Mouse (Mus musculus) heart, adult 18-20 months (tissue): Measurements from ENCODE around the gene Dhx34. TPM values are rescaled to one million over a fixed set of nuclear protein-coding genes. Genes with fewer than 3 reads are reported as not detected.

Experiments
- DNase-seq, 2 experiments: peaks; one replicate each; pipeline ENCODE4 v3.0.0; 2021 to 2022; ENCODE audit warnings: mixed read lengths in 1 of 2
- total RNA-seq, 2 experiments: library from RNA; stranded (reverse); gene quantifications; 2 replicates each; pipeline ENCODE4 v1.2.3; 2021

Gene Dhx34
- total RNA-seq, 2 experiments from 2014 or later: 8.4 to 8.6 TPM

DNA sequence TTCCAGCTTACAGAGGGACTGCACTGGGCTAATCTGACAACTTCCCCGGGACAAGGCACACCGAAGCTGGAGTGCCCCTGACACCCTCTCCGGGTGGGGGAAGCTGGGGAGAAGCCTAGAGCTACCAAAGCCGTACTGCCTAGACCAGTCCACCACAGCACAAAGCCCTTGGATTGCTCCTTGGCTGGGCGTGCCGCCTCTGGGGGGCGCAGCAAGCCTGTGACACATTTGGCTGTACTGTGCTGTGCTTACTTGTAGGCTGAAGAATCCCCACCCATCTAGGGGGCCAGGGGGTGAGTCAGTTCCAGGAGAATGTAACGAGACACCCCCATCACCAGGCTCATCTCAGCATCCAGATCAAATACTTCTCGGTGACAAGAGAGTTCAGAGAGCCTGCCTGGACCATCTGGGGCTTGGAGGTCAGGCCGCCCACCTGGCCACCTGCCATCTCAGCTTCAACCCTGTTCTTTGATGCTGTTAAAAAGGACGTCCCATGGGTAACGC is 10.9 kb downstream of the Dhx34 start:
- DNase-seq: peak in 1 of 2 experiments; percentile 22

- DNase-seq: no peak
Measured at GRCm38 (mm10) chr7:16208781-16209665, 12.8 kb downstream of the Dhx34 start.

DNA sequence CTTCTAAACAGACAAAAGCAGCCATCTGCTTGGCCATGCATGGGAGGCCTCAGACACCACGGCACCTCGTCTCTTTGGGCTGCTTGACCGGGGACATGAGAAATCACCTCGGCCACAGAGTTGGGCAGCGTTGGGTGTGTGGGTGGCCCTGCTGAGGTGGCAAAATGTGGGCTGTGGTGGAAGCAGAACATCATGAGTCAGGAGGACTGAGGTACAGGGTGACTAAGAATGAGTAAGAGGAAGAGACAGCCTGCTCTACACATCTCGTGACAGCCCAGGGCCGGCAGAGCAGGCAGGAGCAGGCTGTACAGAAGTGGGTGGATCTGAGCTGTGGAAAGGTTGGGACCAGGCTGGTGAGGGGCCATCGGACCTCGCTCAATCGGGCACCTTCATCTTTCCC is 14.3 kb downstream of the Dhx34 start:
- DNase-seq: peak; percentile 19 to 71

DNA sequence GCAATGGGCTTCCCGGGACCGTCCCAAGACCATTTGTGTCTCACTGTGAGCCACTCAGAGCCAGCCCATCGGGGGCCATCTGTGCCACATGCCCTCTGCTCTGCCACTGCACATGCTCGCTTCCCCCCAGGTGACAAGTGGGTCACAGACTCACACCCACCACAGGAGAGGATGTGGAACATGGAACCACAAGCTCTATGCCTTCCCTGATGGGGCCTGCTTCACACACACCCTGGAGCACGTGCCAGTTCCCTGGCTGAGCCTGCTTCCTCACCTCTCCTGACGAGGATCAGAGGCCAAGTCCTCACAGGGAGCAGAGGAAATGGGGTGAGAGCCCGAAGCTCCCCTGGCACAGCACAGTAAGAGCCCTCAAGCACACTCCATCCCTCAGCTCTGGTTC is 14.8 kb downstream of the Dhx34 start:
- no peak for DNase-seq

GRCm38 (mm10) chr7:16204791-16205190 is 17.0 kb downstream of the Dhx34 start:
- no peak for DNase-seq

DNA sequence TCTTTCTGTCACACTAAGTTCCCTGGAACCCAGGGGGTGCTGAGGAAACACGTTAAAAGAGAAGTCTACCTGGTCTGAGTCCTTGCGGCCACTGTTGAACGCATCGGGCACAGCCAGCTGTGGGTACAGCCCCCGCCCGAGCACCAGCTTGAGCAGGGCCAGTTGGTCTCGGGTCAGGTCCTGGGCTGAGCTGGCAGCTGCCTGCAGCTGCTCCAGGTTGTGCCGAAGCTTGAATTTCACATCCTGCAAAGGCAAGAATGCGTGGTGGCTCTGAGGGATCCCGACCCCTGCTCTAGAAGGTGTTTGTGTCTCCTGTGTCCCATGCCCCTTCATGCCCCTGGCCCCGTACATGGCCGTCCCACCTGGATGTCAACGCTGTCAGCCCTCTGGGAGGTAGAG is 18.3 kb downstream of the Dhx34 start:
- no peak for DNase-seq

DNA sequence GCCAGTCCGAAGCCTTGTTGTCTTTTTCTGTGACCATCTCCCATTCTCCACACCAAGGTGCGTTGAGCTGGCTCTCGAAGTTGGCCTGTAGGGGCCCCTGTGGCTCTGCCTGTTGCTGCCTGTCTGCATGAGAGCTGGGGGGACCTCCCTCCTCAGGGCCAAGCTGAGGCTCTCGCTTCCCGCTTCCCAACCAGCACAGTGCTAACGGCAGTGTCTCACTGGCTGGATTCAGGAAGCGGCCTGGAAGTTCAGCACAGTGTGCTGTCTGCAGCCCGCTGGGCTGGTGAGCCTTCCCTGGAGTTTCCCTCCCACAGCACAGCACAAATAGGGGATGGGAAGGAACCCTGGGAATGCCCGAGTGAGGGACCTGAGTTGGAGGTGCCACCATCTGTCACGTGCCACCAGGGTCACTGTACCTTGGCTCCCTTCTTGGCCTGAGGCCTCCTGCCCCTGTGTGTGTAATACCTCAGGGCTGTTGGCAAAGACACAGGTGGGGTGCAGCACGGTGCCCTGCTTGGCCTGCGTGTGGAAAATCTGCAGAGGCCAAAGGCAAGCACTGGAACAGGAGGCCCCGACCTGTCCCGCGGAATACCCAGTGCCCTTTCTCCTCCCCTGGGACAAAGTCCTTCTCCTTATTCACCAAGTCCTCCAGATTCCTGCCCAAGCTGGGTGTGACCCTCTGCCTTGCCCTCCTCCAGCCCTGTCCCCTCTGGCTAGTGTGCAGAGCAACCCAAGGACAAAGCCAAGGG is 18.9 kb downstream of the Dhx34 start:
- no peak for DNase-seq

DNA sequence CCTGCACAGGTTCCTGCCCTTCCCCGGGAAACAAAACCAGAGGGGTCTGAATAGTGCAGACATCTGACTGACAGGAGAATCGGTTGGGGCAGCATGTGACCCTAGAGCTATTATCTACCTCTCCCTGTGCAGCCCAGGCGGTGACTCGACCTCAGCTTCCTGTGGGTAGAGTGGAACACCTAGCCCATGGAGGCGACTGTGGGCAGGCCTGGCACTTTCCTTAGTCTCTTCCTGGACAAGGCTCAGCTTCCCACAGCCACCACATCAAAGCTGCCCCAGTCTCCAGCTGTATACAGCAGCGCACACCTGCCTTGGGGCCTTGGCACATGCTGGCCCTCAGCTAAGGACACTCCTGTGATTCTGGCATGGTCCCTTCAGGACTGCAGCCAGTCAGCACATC is 20.7 kb downstream of the Dhx34 start:
- no peak for DNase-seq

DNA sequence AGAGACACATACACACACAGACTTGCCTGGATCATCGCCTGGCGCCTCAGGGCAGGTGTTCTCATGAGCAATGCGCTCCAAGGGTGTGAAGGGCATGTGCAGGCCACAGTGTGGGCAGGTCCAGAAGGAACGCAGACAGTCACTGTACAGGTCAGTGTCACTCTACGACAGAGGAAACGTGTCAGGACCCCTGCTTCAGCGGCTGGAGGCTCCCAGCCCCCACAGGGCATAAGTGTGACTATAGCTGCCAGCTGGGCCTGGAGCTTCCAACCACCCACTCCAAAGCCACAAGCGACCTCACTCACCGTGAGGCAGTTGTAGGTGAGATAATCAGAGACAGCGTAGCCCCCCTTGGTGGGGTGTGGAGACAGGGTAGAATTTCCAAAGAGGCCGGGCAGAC is 23.3 kb downstream of the Dhx34 start:
- no peak for DNase-seq

DNA sequence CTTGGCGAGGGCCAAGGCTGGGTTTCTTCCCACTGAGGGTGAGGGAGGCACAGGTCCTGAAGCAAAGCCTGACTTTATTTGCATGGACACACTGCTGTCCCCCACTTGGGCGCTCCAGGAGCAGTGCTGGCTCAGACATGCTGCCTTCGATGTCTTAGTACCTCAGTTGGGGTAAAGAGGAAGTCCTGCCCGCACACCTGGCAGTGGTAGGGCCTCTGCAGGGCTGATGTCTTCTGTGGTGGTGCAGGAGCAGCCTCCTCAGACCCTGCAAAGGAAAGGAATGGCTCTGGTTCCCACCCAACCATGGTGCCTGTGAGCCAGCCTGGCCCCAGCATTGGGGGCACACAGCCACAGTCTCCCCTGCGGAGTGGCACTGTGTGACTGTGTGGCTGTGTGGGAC is 24.7 kb downstream of the Dhx34 start:
- DNase-seq: no peak

GRCm38 (mm10) chr7:16196616-16197015 is 25.2 kb downstream of the Dhx34 start:
- no peak for DNase-seq

DNA sequence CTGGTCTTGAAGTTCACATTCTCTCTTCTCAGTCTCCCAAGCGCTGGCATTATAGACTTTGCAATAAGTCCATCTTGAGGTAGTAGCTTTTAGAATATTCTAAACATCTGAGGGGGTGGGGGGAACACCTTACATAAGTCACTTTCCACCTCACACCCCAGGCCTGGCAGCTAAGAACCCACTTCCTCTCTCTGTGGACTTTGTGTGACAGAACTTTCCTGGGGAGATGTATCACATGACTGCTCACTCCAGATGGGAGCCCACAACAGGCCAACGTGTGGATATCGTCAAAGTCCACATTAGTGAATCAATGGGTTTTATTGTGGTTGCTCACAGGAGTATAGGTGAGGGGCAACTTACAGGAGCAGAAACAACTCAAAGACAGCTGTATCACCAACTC is 28.1 kb downstream of the Dhx34 start:
- DNase-seq: no peak

GRCm38 (mm10) chr7:16192315-16192714 is 29.5 kb downstream of the Dhx34 start:
- DNase-seq: peak; percentile 66 to 90

DNA sequence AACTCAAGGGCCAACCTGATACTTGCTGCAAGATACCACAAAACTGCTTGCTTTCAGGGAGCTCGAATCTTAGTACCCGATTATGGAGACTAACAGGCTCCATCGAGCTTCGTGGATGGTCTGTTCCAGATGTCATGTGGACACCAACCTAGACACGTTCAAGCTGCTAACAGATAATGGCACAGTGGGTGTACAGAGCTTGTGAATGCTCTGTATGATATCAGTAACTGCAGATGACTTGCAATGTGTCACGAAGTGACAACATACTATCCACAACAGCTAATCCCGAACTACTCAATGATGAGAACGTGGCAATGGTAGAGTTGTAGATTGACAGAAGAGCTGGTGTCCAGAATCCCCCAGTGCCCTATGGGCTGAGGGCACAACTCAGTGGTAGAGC is 34.3 kb downstream of the Dhx34 start:
- DNase-seq: no peak

DNA sequence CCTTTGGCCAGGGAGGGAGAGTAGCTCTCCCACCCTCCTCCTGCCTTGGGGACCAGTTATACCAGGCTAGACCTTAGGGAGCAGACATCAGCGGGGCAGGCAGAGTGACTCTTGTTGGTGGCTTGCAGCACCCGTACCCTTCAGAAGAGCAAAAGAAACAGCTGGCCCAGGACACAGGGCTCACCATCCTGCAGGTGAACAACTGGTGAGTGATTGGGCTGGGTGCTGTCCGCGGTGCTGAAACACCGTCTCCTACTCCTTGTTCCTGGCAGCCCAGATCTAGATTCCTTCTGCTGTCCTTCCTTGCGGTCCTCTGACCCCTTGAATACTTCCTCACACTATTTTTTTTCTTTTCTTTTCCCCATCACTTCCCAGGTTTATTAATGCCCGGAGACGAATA is 38.2 kb downstream of the Dhx34 start:
- DNase-seq: peak in 1 of 2 experiments; percentile 71

DNA sequence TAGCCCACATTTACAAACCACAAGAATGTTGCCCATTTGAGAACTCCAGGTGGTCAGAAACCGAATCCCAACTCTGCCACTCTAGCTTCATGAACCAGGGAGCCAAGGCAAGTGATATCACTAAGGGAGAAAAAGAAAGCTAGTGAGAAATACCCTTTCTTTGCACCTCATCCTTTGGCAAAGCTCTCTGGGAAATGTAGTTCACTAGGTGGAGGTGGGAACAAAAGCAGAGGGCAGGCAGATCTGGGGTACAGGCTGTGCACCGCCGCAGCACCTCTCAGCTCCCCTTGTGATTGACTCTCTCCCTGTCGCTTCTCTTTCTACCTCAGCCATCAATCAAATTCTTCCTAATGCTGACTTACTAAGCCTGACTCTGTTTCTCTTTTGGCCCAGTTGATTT is 43.7 kb downstream of the Dhx34 start:
- DNase-seq: no peak

- no peak for DNase-seq
Measured at GRCm38 (mm10) chr7:16175542-16175931, 46.3 kb downstream of the Dhx34 start.

GRCm38 (mm10) chr7:16174597-16175541 is 47.0 kb downstream of the Dhx34 start, which contains the start of gene Meis3:
Gene Meis3 (plus strand): TSS chr7:16175090.
- DNase-seq: peak; percentile 56 to 65

- no peak for DNase-seq
Measured at GRCm38 (mm10) chr7:16173146-16173545, 48.7 kb downstream of the Dhx34 start.

- DNase-seq: no peak
Measured at GRCm38 (mm10) chr7:16172586-16173140, 49.2 kb downstream of the Dhx34 start.

GRCm38 (mm10) chr7:16172141-16172581 is 49.7 kb downstream of the Dhx34 start:
- no peak for DNase-seq

DNA sequence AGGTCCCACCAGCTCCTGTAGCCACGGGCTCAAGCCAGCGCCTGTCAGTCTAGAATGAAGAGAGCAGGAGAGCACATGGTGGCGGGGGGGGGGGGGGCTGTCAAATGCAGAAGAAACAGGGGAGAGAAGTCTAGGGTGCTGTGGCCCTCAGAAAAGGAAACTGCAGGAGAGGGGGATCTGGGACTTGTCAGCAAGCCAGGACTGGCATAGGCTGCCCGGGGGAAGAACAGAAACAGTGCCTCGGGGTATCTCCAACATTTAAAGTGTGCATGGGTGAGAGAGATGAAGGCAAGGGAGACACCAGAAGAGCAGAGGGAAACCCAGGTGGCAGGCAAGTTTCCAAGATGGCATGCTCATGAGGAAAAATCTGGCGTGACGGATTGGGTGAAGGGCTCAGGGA is 59.8 kb downstream of the Dhx34 start:
- no peak for DNase-seq
